Mouse (Mus musculus): ENCODE measurements at regions not wholly inside any gene's neighbourhood (a gene's known extent, or its start where the extent isn't known, plus 50 kb on each side); places are given as distances from the start of the nearest gene placed in this dataset.

- ATAC-seq (ENCODE audit: insufficient read depth, low read depth) (no peak), DNase-seq (ENCODE audit: low spot score) (no peak)
- no peaks in the 10 kb centered on the region for H3K4me1 ChIP-seq (ENCODE audit: control insufficient read depth, insufficient read depth)
- TF ChIP-seq EP300 (IDR thresholded peaks at IDR 0.05; ENCODE audit: low read depth): no peak
- no peak for TF ChIP-seq CTCF (IDR thresholded peaks at IDR 0.05; ENCODE audit: low read depth)
- no peaks in the 10 kb centered on the region for H3K27me3 ChIP-seq (ENCODE audit: control insufficient read depth, insufficient read depth, low read length)
- no peak overlapping the region for H3K27ac ChIP-seq (ENCODE audit: low read depth)
- H3K9me3 ChIP-seq (replicated peaks; ENCODE audit: control insufficient read depth, low read length): no peaks in the 10 kb centered on the region
- H3K9ac ChIP-seq (replicated peaks; ENCODE audit: low read depth, low read length): no peak overlapping the region
- H3K36me3 ChIP-seq (replicated peaks; ENCODE audit: control insufficient read depth, insufficient read depth, low read length): no peaks in the 10 kb centered on the region
- no peak overlapping the region for H3K4me2 ChIP-seq (ENCODE audit: low read depth, low read length)
- no peak overlapping the region for H3K4me3 ChIP-seq (ENCODE audit: low read depth, low read length)
- 66% methylated on average over 10 of the region's 10 CpGs for WGBS
These were observed 269.4 kb downstream of the Pdgfc start for GRCm38 (mm10) chr3:81305412-81306165.

DNA sequence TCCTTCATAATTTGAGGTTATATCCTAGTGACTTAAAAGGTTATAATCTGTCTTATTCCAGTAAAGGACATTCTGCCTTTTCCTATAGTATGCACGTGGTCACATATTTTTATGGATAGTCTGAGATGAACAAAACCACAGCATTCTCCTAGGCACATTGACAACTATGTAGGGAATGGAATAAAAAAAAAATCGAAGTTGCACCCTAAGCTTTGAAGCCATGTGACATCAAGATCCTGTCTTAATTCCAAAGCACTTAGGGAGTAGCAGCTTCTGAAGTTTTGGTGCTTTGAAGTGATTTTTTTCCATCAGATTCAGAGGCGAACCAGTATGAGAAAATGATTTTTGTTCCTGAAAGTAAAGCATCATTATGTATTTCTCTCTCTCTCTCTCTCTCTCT lies 290.6 kb downstream of the Pdgfc start:
- 59% methylated on average over 3 of the region's 3 CpGs for WGBS
- no peak overlapping the region for H3K4me3 ChIP-seq (ENCODE audit: low read depth, low read length)
- TF ChIP-seq CTCF (IDR thresholded peaks at IDR 0.05; ENCODE audit: low read depth) (no peak), EP300 (IDR thresholded peaks at IDR 0.05; ENCODE audit: low read depth) (no peak)
- ATAC-seq (ENCODE audit: insufficient read depth, low read depth) (no peak), DNase-seq (ENCODE audit: low spot score) (no peak)
- H3K4me2 ChIP-seq (ENCODE audit: low read depth, low read length): no peak overlapping the region
- H3K4me1 ChIP-seq (ENCODE audit: control insufficient read depth, insufficient read depth): no peaks in the 10 kb centered on the region
- no peak overlapping the region for H3K27ac ChIP-seq (ENCODE audit: low read depth)
- H3K9ac ChIP-seq (replicated peaks; ENCODE audit: low read depth, low read length): no peak overlapping the region
- H3K36me3 ChIP-seq (replicated peaks; ENCODE audit: control insufficient read depth, insufficient read depth, low read length): no peaks in the 10 kb centered on the region
- no peaks in the 10 kb centered on the region for H3K27me3 ChIP-seq (ENCODE audit: control insufficient read depth, insufficient read depth, low read length)
- H3K9me3 ChIP-seq (replicated peaks; ENCODE audit: control insufficient read depth, low read length): no peaks in the 10 kb centered on the region

DNA sequence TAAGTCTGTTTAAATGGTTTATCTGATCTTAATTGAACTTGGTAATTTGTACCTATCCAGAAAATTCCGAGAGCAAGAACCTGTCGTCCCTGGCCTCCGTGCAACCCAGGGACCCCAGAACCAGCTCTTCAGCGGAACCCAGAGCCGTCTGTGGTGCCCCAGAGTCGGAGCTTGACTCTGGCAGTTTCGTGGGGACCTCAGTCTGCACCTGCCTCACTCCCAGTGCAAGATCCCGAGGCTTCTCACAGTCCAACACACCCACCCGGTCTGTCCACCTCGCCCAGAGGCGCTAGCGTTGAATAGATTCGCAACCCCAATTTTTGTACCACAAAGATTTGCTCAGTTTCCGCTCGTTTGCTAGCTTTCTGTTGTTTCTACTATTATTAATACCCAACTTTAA lies 315.5 kb downstream of the Pdgfc start:
- WGBS: 76% methylated on average over 15 of the region's 15 CpGs
- DNase-seq (ENCODE audit: low spot score) (no peak), ATAC-seq (ENCODE audit: insufficient read depth, low read depth) (no peak)
- no peak for TF ChIP-seq CTCF (IDR thresholded peaks at IDR 0.05; ENCODE audit: low read depth)
- TF ChIP-seq EP300 (IDR thresholded peaks at IDR 0.05; ENCODE audit: low read depth): no peak
- H3K36me3 ChIP-seq (replicated peaks; ENCODE audit: control insufficient read depth, insufficient read depth, low read length): no peaks in the 10 kb centered on the region
- H3K9ac ChIP-seq (replicated peaks; ENCODE audit: low read depth, low read length): no peak overlapping the region
- no peak overlapping the region for H3K4me3 ChIP-seq (ENCODE audit: low read depth, low read length)
- no peaks in the 10 kb centered on the region for H3K4me1 ChIP-seq (ENCODE audit: control insufficient read depth, insufficient read depth)
- no peaks in the 10 kb centered on the region for H3K27me3 ChIP-seq (ENCODE audit: control insufficient read depth, insufficient read depth, low read length)
- no peak overlapping the region for H3K4me2 ChIP-seq (ENCODE audit: low read depth, low read length)
- no peak overlapping the region for H3K27ac ChIP-seq (ENCODE audit: low read depth)
- no peaks in the 10 kb centered on the region for H3K9me3 ChIP-seq (replicated peaks; ENCODE audit: control insufficient read depth, low read length)

- no peak for TF ChIP-seq EP300 (IDR thresholded peaks at IDR 0.05; ENCODE audit: low read depth)
- 76% methylated on average over 2 of the region's 2 CpGs for WGBS
These were observed 331.7 kb downstream of the Pdgfc start for GRCm38 (mm10) chr3:81367918-81368317.

GRCm38 (mm10) chr3:81368642-81369041 lies 332.4 kb downstream of the Pdgfc start:
- ATAC-seq (ENCODE audit: insufficient read depth, low read depth): no peak
- WGBS: 53% methylated on average over 2 of the region's 2 CpGs
- no peak overlapping the region for H3K27ac ChIP-seq (ENCODE audit: low read depth)

More at GRCm38 (mm10) chr3:81367918-81368317, 331.7 kb downstream of the Pdgfc start:
- Histone ChIP-seq H3K9me3 (replicated peaks; ENCODE audit: control insufficient read depth, low read length) (no peaks in the 10 kb centered on the region), H3K4me3 (ENCODE audit: low read depth, low read length) (no peak overlapping the region), H3K27me3 (ENCODE audit: control insufficient read depth, insufficient read depth, low read length) (no peaks in the 10 kb centered on the region), H3K9ac (replicated peaks; ENCODE audit: low read depth, low read length) (no peak overlapping the region), H3K36me3 (replicated peaks; ENCODE audit: control insufficient read depth, insufficient read depth, low read length) (no peaks in the 10 kb centered on the region), H3K27ac (ENCODE audit: low read depth) (no peak overlapping the region), H3K4me1 (ENCODE audit: control insufficient read depth, insufficient read depth) (no peaks in the 10 kb centered on the region), H3K4me2 (ENCODE audit: low read depth, low read length) (no peak overlapping the region)
- no peak for DNase-seq (ENCODE audit: low spot score)
- ATAC-seq (ENCODE audit: insufficient read depth, low read depth): no peak

DNA sequence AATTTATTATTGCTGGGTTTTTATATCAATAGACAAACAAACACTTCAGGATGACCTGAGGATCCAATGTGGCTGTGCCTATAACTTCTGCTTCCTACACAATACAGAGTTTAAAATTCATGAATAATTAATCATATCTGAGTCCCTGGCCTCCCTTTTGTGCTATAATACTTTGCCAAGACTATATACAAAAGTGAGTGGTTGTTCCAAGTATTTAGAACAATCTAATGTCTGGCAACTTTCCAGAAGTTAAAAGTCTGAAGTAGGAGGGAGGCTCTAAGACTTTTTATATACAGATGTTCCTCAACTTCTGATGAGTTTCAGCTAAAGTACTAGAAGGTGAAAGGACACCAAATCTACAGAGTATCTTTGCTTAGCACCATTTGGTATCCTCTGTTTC lies 333.5 kb downstream of the Pdgfc start:
- H3K4me2 ChIP-seq (ENCODE audit: low read depth, low read length): no peak overlapping the region
- TF ChIP-seq EP300 (IDR thresholded peaks at IDR 0.05; ENCODE audit: low read depth): no peak
- no peak for TF ChIP-seq CTCF (IDR thresholded peaks at IDR 0.05; ENCODE audit: low read depth)
- no peaks in the 10 kb centered on the region for H3K9me3 ChIP-seq (replicated peaks; ENCODE audit: control insufficient read depth, low read length)
- no peak for DNase-seq (ENCODE audit: low spot score)
- H3K36me3 ChIP-seq (replicated peaks; ENCODE audit: control insufficient read depth, insufficient read depth, low read length): no peaks in the 10 kb centered on the region
- H3K4me1 ChIP-seq (ENCODE audit: control insufficient read depth, insufficient read depth): no peaks in the 10 kb centered on the region
- no peak overlapping the region for H3K27ac ChIP-seq (ENCODE audit: low read depth)
- ATAC-seq (ENCODE audit: insufficient read depth, low read depth): no peak
- H3K4me3 ChIP-seq (ENCODE audit: low read depth, low read length): no peak overlapping the region
- H3K27me3 ChIP-seq (ENCODE audit: control insufficient read depth, insufficient read depth, low read length): no peaks in the 10 kb centered on the region
- H3K9ac ChIP-seq (replicated peaks; ENCODE audit: low read depth, low read length): no peak overlapping the region

More at GRCm38 (mm10) chr3:81368642-81369041, 332.4 kb downstream of the Pdgfc start:
- Histone ChIP-seq H3K9me3 (replicated peaks; ENCODE audit: control insufficient read depth, low read length) (no peaks in the 10 kb centered on the region), H3K9ac (replicated peaks; ENCODE audit: low read depth, low read length) (no peak overlapping the region), H3K4me1 (ENCODE audit: control insufficient read depth, insufficient read depth) (no peaks in the 10 kb centered on the region), H3K27me3 (ENCODE audit: control insufficient read depth, insufficient read depth, low read length) (no peaks in the 10 kb centered on the region), H3K4me2 (ENCODE audit: low read depth, low read length) (no peak overlapping the region), H3K36me3 (replicated peaks; ENCODE audit: control insufficient read depth, insufficient read depth, low read length) (no peaks in the 10 kb centered on the region), H3K4me3 (ENCODE audit: low read depth, low read length) (no peak overlapping the region)
- DNase-seq (ENCODE audit: low spot score): no peak
- no peak for TF ChIP-seq EP300 (IDR thresholded peaks at IDR 0.05; ENCODE audit: low read depth)
- TF ChIP-seq CTCF (IDR thresholded peaks at IDR 0.05; ENCODE audit: low read depth): no peak

All from heart, postnatal 0 days (tissue).